Mouse (Mus musculus) urinary bladder, postnatal 10 days (tissue): ENCODE data around the gene 1110017D15Rik.

Experiments
- DNase-seq: peaks from one replicate; pipeline ENCODE4 v3.0.0; 2022; ENCODE audit warnings: low spot score

1110017D15Rik gene

DNA sequence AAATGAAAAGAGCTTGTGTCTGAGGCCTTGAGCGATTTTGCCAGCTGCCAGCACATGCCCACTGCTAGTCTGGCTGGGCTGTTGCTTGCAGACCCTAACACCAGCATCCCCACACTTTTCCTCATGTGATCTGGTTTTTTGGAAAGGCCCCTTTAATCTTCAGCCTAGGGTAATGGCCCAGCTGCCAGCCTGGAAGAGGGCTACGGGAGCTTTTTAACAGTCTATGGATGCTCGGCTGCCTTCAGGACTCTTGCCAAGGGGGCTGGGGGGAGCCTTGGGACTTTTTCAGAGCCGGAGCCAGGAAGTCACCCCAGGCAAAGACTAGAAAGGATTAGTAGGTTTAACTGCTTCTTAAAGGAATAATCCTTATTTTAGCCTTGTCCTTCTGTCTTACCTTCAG lies 3.8 kb downstream of the 1110017D15Rik start:
- DNase-seq, result no peak

GRCm38 (mm10) chr4:41507998-41508397 lies 9.1 kb downstream of the 1110017D15Rik start:
- no peak for DNase-seq

DNA sequence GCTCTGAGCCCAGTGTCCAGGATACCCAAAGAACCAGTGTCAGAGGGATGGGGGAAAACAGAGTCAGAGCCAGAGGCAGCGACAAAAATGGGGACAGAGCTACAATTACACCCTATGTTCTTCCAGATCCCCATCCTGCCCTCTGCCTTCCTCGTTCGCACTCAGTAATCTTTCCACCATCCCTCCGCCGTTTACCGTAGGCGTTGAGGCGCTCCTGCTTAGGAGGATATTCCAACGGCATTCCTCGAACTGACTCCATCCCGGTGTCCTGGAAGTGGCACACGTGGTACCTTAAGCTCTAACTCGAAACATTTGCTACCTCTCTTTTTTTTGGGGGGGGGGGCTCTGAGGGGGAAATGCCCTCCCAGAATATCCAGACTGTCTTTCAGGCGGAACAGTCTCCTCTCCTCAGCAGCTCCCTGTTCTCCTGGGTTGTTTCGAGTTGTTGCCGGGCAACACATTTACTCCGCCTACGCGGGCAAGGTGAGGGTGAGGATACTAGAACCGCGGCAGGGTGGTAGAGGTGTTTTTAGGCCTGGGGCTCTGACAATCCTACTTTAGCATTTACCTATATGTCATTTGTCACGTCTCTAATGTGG lies 9.7 kb downstream of the 1110017D15Rik start:
- DNase-seq, result no peak

- DNase-seq, result peak; percentile 44
Observed at GRCm38 (mm10) chr4:41506906-41507305, 10.2 kb downstream of the 1110017D15Rik start.

DNA sequence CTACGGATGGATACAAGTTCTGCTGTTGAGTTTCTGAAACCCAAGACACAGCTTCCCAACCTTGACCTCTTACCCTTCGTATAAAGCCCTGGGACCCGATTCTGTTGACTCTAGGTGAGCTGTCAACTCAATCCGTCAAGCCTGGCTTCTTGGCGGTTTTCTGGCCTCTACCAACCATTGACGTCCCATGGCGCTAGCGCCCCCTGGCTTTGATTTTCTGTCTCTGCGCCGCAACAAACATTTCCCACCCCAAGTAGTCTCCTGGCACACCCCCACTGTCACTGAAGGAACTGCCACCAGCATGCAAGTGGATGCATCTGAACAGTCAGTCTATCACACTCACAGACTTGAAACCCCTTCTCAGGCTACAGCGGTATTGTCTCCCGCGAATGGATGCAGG lies 11.0 kb downstream of the 1110017D15Rik start:
- DNase-seq, result no peak

DNA sequence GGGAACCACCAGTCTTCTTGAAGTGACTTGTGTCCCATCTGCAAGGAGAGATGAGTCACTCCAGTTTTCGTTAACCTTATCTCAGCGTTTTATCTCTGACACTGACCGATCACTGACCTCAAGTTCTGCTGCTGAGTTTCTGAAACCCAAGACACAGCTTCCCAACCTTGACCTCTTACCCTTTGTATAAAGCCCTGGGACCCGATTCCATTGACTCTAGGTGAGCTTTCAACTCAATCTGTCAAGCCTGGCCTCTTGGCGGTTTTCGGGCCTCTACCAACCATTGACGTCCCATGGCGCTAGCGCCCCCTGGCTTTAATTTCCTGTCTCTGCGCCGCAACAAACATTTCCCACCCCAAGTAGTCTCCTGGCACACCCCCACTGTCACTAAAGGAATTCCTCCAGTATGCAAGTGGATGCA lies 12.0 kb downstream of the 1110017D15Rik start:
- no peak for DNase-seq

GRCm38 (mm10) chr4:41504325-41504724 lies 12.8 kb downstream of the 1110017D15Rik start:
- DNase-seq, result no peak

DNA sequence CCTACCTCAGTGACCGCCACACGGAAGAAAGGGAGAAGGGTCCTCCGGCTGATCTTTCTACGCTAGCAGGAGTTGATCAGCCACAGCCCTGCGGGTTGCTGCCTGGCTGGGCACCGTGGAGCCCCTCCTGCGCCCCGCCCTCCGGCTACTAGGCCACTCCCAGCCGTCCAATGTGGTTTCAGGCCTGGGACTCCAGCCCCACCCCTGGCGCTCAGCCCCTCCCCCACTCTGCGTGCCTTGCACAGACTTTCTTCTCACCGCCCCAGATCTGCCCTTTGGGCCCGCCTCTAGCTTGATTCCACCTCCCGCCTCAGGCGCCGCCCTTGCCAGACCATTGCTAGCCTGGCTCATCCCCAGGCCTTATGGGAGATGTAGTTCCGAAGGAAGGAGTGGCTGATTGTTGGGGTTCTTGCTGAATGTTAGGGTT lies 14.1 kb downstream of the 1110017D15Rik start, which contains the start of gene AI464131:
Gene AI464131, minus strand, starts transcription at position 91 of the 427 bp plus-strand sequence.
- peak; percentile 95 for DNase-seq

DNA sequence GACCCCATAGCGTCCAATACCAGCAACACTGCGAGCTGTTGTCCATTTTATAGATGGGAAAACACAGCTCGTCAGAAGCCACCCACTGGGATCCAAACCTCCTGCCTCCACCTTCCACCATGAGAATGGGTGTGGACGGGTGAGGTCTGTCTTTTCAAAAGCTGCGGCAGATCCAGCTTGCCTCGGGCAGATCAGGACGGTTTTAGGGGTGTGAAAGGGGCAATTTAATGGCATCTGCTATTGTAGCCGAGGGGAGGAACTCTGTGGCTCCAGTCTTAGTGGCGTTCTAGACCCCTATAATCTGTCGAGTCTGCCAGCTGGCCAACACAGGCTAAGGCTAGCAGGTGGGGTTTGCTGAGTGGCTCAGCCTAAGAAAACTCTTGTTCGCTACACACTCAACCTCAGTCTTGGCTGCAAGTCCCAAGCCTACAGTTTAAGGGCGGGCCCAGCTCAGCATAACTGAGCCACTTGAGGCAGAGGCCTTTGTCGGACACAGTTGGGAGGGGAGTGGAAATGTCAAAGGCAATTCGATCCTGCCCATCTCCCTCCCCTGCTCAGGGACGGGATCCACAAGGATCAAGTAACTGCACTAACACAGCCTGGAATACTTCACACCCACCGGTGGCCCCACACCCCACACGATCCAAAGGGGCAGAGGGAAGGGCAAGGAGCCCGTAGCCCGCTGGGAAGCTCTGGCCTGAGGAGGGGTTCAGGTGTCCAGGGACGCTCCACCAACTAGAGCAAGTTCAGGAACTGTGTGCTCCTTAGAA lies 14.8 kb downstream of the 1110017D15Rik start:
- no peak for DNase-seq

- DNase-seq, result no peak
Observed at GRCm38 (mm10) chr4:41500787-41501186, 16.3 kb downstream of the 1110017D15Rik start.

- no peak for DNase-seq
Observed at GRCm38 (mm10) chr4:41499619-41500018, 17.5 kb downstream of the 1110017D15Rik start.

DNA sequence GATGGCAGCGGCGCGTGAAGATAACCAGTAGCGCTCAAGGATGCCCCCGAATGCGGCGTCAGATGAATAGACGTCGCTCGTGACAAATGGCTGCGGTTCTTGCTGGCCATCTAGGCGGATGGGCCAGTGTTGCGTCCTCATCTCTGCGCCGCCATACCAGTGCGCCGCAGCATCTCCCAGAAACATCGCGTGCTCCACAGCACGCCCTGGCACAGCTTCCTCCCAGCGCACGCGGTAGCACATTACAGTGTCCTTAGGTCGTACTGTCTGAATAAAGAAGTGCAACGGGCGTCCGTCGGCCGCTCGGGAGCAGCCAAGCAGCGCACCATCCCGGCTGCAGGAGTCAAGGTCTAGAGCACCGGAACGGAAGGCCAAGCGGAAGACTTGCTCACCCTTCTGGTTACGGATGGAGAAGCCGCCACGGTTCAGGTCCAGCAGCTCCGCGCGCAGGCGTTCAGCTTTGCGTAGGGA lies 18.2 kb downstream of the 1110017D15Rik start:
- no peak for DNase-seq

- DNase-seq, result no peak
Observed at GRCm38 (mm10) chr4:41497995-41498845, 18.9 kb downstream of the 1110017D15Rik start.

- no peak for DNase-seq
Observed at GRCm38 (mm10) chr4:41497579-41497978, 19.6 kb downstream of the 1110017D15Rik start.

- DNase-seq, result no peak
Observed at GRCm38 (mm10) chr4:41497046-41497445, 20.1 kb downstream of the 1110017D15Rik start.

- DNase-seq, result no peak
Observed at GRCm38 (mm10) chr4:41495850-41496249, 21.3 kb downstream of the 1110017D15Rik start.

DNA sequence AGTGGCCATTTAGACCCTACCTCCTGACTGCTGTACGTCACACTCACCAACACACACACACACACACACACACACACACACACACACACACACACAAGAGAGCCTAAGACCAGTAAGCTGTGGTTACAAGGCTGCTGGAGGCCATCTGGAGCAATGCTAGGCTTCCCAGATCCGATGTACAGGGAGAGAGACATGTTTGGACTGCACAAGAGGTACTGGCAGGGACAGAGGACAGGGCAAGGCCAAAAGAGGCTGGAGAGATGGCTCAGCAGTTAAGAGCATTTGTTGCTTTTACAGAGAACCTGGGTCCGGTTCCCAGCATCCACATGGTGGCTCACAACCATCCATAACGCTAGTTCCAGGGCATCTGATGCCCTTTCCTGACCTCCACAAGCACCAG lies 22.1 kb downstream of the 1110017D15Rik start:
- no peak for DNase-seq

DNA sequence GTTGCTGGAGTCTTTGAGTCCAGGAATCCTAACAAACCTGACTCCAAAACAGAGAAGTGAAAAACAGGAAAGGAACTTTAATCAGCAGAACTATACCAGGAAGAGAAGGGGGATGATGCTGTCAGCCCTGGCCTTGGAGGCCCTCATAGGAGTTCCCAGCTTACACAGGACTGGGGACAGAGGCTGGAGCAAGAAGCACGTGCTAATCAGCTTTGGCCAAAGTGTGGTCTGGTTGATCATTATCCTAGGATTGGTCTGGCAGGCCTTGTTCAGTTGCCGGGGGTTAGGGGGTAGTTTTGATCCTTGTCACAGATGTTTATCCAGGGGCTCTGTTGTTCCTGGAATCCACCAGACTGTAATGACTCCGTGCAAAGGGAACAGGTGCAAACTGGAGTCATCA lies 22.8 kb downstream of the 1110017D15Rik start:
- DNase-seq, result no peak

- DNase-seq, result no peak
Observed at GRCm38 (mm10) chr4:41493464-41494116, 23.5 kb downstream of the 1110017D15Rik start.

- DNase-seq, result no peak
Observed at GRCm38 (mm10) chr4:41492951-41493350, 24.2 kb downstream of the 1110017D15Rik start.

DNA sequence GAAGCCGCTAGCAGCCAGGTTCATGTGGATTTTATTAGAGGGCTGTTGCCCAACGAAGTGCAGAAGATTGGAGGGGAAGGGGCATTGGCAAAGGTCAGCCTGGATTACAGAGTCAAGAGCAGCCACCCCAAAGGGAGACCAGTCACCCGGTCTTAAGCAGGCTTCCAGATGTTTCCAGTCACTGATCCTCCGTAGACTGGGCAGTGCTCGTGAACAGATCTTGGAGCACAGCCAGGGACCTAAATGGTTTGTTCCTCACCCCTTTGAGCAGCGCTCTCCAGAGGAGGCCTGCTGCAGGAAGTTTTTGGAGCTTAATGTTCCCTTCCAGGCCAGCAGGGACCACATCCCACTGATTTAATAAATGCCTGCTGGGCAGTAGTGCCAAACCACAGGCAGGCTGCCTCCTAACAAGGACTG lies 35.5 kb downstream of the 1110017D15Rik start:
- no peak for DNase-seq

DNA sequence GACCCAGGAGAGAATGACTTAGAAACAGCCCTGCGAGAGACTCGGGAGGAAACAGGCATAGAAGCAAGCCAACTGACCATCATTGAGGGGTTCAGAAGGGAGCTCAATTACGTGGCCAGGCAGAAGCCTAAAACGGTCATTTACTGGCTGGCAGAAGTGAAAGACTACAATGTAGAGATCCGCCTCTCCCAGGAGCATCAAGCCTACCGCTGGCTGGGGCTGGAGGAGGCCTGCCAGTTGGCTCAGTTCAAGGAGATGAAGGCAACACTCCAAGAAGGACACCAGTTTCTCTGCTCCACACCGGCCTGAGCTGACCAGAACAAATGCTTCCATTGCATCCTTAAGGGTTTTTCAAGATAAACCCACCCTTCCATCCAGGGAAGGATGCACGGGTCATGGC lies 36.9 kb downstream of the 1110017D15Rik start:
- no peak for DNase-seq
